Mouse (Mus musculus) C2C12 (cell line): ENCODE results near the gene Enc1. TPM values are rescaled to one million over a fixed set of nuclear protein-coding genes. Genes with fewer than 3 reads are reported as not detected.

Source experiments
- H3K27me3 ChIP-seq: one replicate; pipeline ENCODE4 v1.6.1; 2011; ENCODE audit not compliant: control insufficient read depth, insufficient read depth, insufficient read length
- H3K36me3 ChIP-seq: one replicate; pipeline ENCODE4 v1.6.1; 2011; ENCODE audit not compliant: control insufficient read depth, insufficient read depth
- H3K4me3 ChIP-seq: one replicate; pipeline ENCODE4 v1.5.1; 2011; ENCODE audit warnings: mild to moderate bottlenecking, control low read depth; ENCODE audit not compliant: poor library complexity, insufficient read depth, severe bottlenecking
- H3K79me2 ChIP-seq: one replicate; pipeline ENCODE4 v1.6.1; 2011; ENCODE audit not compliant: control insufficient read depth, insufficient read depth
- H3K79me3 ChIP-seq: one replicate; pipeline ENCODE4 v1.6.1; 2011; ENCODE audit warnings: low read depth, control low read depth
- H3ac ChIP-seq: one replicate; pipeline ENCODE3; 2011; ENCODE audit warnings: low read depth; ENCODE audit not compliant: control insufficient read depth, insufficient read length
- CEBPB ChIP-seq: IDR thresholded peaks from one replicate; pipeline ENCODE4 v1.6.1; 2011; ENCODE audit warnings: low read depth, mild to moderate bottlenecking, control low read depth, moderate library complexity
- CTCF ChIP-seq: IDR thresholded peaks from one replicate; pipeline ENCODE4 v1.5.1; 2011; ENCODE audit not compliant: control insufficient read depth, insufficient read depth, insufficient read length
- FOSL1 ChIP-seq: IDR thresholded peaks from one replicate; pipeline ENCODE4 v1.8.0; 2011; ENCODE audit warnings: mild to moderate bottlenecking, low read length; ENCODE audit not compliant: poor library complexity, insufficient read depth, severe bottlenecking
- MAX ChIP-seq: IDR thresholded peaks from one replicate; pipeline ENCODE4 v1.6.1; 2011; ENCODE audit warnings: mild to moderate bottlenecking, control low read depth
- MYOD1 ChIP-seq: IDR thresholded peaks from one replicate; pipeline ENCODE4 v1.6.1; 2011; ENCODE audit warnings: low read depth; ENCODE audit not compliant: control insufficient read depth, insufficient read length
- MYOG ChIP-seq: IDR thresholded peaks from one replicate; pipeline ENCODE4 v1.6.1; 2011; ENCODE audit not compliant: control insufficient read depth, insufficient read length; ENCODE audit errors: extremely low read depth
- USF1 ChIP-seq: IDR thresholded peaks from one replicate; pipeline ENCODE4 v1.6.1; 2011; ENCODE audit warnings: low read depth, mild to moderate bottlenecking, control low read depth, moderate library complexity
- polyA plus RNA-seq: library from polyadenylated mRNA; unstranded; fragments of >200 nt; fragmentation: generic; extraction: Trizol; gene quantifications from one replicate; pipeline ENCODE4 v1.2.1, GENCODE M21; 2012; ENCODE audit warnings: missing spikeins

Enc1 gene
- polyA plus RNA-seq, 1 experiment, result 40.9 TPM

DNA sequence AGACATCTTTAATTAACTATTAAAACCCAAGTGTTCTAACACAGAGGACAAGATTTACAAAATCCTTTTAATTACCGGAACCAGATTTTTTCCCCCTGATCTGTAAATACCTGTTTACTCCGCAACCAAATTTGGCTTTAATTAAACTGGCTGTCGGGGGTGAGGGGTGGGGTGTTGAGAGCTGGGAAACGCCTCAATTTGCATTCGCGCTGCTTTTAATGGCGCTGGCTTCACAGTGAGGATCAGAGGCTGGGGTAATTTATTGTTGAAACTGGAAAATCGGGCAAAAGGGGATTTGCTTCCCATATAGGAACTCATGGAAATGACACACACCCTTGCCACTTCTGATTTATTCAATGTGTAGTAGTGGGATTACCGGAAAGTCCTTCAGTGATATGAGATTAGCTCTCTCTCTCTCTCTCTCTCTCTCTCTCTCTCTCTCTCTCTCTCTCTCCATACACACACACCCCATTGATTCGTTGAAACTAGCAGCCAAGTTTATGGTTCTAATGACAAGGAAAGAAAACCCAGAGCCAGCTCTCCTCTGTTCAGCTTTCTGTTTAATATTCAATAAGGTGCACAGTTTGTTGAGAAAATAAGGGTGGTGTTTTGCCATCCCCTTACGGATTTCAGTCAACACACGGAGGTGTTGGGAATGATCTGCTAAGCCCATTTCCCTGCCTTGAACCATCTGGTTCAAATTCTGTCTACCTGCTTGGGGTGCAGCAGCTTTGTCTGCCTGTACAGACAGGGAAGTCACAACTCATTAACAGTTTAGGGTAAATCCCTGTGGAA is 51.7 kb downstream of the Enc1 start:
- Histone ChIP-seq H3K79me3 (no peaks in the 10 kb centered on the region), H3K36me3 (no peaks in the 10 kb centered on the region), H3K4me3 (no peak overlapping the region)

GRCm38 (mm10) chr13:97295101-97295852 is 54.4 kb downstream of the Enc1 start:
- H3K27me3 ChIP-seq, result no peaks in the 10 kb centered on the region
- H3K79me3 ChIP-seq, result no peaks in the 10 kb centered on the region
- TF ChIP-seq USF1, result no peak
- TF ChIP-seq FOSL1, result no peak
- TF ChIP-seq CTCF, result no peak
- no peak for TF ChIP-seq MAX
- no peak for TF ChIP-seq MYOD1
- TF ChIP-seq MYOG, result no peak
- no peak for TF ChIP-seq CEBPB
- H3K36me3 ChIP-seq, result no peaks in the 10 kb centered on the region
- no peak overlapping the region for H3K4me3 ChIP-seq
- H3ac ChIP-seq, result no peak overlapping the region
- H3K79me2 ChIP-seq, result no peaks in the 10 kb centered on the region

More for the DNA sequence above, 51.7 kb downstream of the Enc1 start:
- Histone ChIP-seq H3ac (no peak overlapping the region), H3K79me2 (no peaks in the 10 kb centered on the region), H3K27me3 (no peaks in the 10 kb centered on the region)
- TF ChIP-seq USF1 (no peak), MAX (no peak), FOSL1 (no peak), CTCF (no peak), CEBPB (no peak), MYOG (no peak), MYOD1 (no peak)

DNA sequence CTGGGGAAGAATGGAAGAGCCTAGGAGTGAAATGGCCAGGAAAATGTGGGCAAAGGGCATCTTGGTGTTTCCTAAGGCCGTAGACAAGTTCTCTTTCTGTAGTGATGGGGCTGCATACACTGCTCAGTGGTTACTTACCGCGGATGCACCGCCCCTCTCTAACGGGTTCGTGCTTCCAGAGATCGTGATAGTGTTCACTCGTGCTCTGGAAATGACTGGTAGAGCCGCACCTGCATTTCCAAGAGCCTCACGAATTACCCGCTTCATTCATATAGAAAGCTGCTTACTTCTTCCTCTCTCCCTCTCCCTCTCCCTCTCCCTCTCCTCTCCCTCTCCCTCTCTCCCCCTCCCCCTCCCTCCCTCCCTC is 54.9 kb downstream of the Enc1 start:
- Histone ChIP-seq H3K36me3 (no peaks in the 10 kb centered on the region), H3K27me3 (no peaks in the 10 kb centered on the region), H3K4me3 (no peak overlapping the region), H3K79me3 (no peaks in the 10 kb centered on the region), H3K79me2 (no peaks in the 10 kb centered on the region), H3ac (no peak overlapping the region)
- TF ChIP-seq FOSL1 (no peak), MAX (no peak), CEBPB (no peak), MYOG (no peak), USF1 (no peak), CTCF (no peak), MYOD1 (no peak)

DNA sequence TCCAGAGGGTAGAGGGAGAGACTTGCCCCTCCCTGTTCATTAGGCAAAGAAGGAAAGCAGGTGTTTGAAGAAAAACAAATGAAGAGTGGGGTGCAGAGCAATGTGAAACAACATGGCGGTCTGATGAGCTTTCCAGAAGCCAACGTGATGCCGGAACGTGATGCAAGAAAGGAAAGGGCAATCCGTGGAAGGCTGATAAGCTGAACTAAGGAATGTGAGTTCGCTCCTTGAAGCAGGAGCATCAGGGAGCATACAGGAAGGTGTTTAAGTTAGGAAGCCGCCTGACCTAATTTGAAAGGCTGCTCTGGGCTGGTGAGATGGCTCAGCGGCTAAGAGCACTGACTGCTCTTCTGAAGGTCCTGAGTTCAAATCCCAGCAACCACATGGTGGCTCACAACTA is 55.4 kb downstream of the Enc1 start:
- Histone ChIP-seq H3K27me3 (no peaks in the 10 kb centered on the region), H3K79me3 (no peaks in the 10 kb centered on the region), H3K36me3 (no peaks in the 10 kb centered on the region), H3ac (no peak overlapping the region), H3K79me2 (no peaks in the 10 kb centered on the region), H3K4me3 (no peak overlapping the region)
- TF ChIP-seq MYOD1 (no peak), CEBPB (no peak), MYOG (no peak), FOSL1 (no peak), MAX (no peak), CTCF (no peak), USF1 (no peak)

DNA sequence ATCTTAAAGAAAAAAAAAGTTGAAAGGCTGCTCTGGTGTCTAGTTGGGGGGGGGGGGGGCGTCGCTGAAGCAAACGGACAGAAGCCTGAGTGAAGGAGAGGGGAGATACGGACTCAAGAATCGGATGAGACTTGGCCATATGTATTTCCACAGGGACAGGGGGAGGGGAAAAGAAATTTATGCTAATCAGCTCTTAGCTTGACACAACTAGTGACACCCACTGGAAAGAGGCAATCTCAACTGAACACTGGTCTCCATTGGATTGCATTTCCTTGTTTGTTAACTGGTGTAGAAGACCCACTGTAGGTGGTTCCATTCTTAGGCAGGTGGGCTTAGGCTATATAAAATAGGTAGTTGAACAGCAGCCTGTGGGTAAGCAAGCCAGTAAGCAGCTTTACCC is 55.9 kb downstream of the Enc1 start:
- Histone ChIP-seq H3K79me2 (no peaks in the 10 kb centered on the region), H3K36me3 (no peaks in the 10 kb centered on the region), H3K27me3 (no peaks in the 10 kb centered on the region), H3K79me3 (no peaks in the 10 kb centered on the region), H3ac (no peak overlapping the region), H3K4me3 (no peak overlapping the region)
- TF ChIP-seq FOSL1 (no peak), MAX (no peak), MYOG (no peak), USF1 (no peak), CEBPB (no peak), MYOD1 (no peak), CTCF (no peak)
